Mouse (Mus musculus) spleen, adult 2 months (tissue): ENCODE data around the gene Racgap1.

Source experiments
- CTCF ChIP-seq: fragments of 200-500 bp; IDR thresholded peaks from 2 replicates; pipeline ENCODE4 v1.5.1; 2011; ENCODE audit warnings: mild to moderate bottlenecking, inconsistent platforms; ENCODE audit not compliant: insufficient read depth, insufficient read length, insufficient replicate concordance; ENCODE audit errors: extremely low read depth
- POLR2A ChIP-seq: fragments of 200-500 bp; IDR thresholded peaks from 2 replicates; pipeline ENCODE4 v1.6.1; 2011; ENCODE audit warnings: low read depth, low read length, inconsistent platforms

DNA sequence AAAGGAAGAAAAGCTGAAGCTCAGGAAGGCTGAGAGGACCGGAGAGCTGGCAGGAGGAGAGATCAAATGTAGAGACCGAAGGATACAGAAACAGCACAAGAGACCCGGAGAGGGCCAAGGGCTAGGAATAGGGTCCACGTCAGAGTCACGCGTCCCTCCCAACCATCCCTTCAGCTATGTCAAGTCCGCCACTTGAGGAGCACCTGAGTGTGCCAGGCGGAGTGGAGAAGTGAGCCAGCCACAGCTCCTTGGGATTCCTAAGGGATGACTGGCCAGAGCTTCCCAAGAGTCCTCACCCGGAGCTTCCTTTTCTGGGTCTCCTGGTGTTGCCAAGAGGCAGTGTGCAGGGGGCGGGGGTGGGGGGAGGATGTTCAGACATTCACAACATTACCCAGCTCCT lies 56.5 kb downstream of the Racgap1 start:
- TF ChIP-seq CTCF (no peak), POLR2A (no peak)
